Mouse (Mus musculus): ENCODE measurements around the gene Lrp5.

Lrp5 gene

DNA sequence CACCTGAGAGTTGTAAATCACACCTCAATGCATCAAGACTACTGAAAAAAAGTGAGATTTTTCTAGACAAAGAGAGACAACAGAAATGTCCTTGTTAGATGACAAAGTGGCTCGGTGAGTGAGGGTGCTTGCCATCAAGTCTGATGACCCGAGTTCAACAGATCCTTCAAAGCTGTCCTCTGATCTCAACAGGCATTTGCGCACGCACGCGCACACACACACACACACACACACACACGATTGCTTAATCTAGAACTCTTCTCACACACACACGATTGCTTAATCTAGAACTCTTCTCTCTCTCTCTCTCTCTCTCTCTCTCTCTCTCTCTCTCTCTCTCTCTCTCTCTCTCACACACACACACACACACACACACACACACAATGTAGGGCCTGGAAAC is 9.6 kb upstream of the Lrp5 start:
- no peak for DNase-seq (ENCODE audit: extremely low spot score, low read depth, low spot score)

DNA sequence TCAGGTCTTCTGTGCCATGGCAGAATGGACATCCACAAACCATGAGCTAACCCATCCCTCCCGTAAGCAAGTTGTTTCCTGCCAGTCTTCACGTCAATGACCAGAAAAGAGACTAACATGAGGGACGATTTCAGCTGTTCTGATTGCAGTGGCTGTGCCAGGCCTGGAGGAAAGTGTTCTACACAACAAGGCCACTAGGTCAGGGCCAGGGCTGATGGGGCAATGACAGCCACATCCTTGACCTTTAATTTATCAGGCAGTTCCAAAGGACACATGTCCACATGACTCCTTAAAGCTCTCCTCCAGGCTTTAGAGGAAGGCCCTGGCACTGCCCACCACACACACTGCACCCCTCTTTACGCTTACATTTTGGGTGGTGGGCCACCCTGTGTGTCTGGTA is 9.1 kb upstream of the Lrp5 start:
- DNase-seq (ENCODE audit: extremely low spot score, low read depth, low spot score): no peak

DNA sequence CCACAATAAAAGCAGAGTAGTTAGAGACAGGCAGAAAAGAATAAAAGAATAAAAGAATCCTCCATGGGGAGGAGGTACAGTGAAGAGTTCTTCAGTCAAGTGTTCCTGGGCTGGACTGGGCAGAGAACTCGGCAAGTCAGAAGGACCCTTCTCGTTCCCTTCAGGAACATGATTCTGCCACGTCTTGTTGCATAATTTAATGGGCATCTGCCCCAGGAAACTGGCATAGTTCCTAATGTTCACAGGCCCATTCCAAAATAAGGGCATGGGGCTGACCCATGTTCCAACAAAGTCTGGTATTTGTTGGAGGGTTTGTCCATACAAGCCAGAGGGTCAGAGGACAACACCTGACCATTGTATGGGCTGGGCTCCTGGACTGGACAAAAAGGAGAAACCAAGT is 8.6 kb upstream of the Lrp5 start:
- no peak for DNase-seq (ENCODE audit: extremely low spot score, low read depth, low spot score)

DNA sequence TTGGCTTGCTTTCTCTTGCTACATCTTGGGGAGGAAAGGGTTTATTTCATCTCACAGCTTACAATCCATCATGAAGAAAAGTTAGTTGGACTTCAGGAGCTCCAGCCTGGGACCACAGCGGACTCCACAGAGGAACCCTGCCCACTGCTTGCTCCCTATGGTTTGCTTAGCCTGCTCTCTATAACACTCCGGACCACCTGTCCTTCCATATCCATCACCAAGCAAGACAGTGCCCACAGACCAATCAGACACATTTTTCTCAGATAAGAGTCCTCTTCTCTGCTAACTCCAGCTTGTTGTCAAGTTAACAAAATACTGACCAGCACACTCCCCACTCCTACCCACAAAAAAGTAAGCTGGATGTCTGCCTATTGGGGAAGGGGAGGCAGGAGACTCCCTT is 8.1 kb upstream of the Lrp5 start:
- DNase-seq (ENCODE audit: extremely low spot score, low read depth, low spot score): no peak

DNA sequence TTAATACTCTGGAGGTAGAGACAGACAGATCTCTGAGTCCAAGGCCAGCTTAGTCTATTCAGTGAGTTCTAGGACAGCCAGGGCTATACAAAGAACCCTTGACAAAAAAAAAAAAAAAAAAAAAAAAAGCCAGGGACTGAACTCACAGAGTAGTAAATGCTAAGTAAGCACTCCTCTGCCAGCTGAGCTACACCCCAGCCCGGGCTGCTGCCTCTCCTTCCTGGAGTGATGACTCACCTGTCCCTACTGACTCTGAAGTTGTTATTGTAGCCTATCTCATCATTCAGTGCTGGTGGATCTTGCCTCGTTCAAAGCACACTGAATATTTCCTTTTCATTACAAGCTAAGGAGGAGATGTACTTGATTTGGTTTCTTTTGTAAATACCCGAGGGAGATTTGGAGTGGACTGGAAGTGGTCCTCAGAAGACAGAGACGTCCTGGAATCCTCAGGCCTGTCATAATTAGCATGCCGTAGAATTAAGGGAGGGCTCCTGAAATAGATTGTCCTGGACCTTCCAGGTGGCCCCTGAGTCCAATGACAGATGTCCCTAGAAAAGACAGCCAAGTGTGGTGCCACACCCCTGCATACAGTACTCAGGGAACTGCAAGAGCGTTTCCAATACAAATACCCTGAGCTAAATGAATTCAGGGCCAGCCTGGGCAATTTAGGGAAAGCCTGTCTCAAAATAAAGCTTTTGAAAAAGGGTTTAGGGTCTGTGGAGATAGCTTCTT is 6.2 kb upstream of the Lrp5 start:
- no peak for DNase-seq (ENCODE audit: extremely low spot score, low read depth, low spot score)

DNA sequence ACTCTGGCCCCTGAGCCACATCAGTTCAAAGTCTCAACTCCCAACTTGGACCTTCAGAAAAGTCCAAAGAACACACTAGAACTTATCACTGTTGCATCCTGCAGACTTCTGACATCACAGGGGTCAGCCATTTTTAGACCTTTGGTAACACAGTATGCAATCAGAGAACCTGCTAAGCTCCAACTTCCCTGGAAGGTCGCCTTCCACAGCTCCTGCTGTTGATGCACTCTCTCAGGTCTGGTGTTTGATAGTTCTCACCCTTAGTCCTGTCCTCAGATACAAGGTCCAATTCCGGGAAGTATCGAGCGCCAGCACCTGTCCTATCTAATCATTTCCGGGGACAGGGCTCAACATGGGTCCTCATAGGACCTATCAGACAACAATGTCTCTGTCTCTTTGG is 5.0 kb upstream of the Lrp5 start:
- no peak for DNase-seq (ENCODE audit: extremely low spot score, low read depth, low spot score)

DNA sequence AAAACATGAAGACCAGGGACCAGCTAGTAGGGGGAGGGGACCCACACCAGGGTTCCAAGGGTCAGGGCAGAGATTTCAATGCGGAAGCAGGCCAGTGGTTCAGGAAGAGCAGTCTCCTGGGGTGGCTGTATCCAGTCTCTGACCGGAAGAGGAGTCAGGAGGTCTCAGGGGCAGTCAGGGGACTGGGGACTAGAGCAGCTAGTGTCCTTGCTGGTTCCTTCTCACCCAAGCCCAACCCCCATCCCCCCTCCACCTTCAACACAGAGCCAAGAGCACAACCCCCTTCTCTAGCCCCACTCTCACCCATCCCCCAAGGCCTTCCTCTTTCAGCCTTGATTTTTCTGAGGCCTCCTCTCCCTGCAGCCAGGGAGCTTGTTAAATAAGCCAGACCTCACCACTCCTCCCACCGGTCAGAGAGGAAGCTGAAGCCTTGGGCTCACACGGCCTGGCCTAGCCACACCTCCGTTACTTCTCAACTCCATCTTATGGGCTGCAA is 1.4 kb upstream of the Lrp5 start:
- DNase-seq (ENCODE audit: extremely low spot score, low read depth, low spot score): no peak

DNA sequence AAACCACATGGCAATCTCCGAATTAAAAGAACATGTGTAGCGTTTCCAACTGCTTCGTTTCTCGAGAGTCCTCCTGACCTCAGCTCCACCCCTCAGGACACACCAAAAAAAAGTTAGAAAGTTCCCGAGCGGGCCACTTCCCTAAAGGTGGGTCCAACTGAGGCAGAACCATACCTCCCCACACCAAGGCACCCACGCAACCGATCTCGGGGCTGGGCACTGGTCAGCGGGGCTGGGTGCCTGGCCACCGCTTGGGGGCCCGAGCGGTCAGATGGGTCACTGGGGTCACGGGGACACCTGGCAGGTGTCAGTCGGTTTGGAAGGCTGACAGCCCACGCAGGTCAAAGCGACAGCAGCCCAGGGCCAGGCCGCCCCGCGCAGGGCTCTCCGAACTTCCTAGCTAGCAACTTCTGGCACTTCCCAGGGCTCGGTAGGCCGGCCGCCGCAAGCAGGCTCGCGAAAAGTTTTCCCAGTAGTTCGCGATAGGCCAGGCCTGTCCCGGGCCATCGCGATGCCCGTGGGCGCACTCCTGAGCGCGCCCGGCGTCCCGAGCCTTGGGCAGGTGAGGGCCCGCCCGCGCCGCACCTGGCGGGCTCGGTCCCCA is 651 bp downstream of the Lrp5 start:
- no peak for DNase-seq (ENCODE audit: extremely low spot score, low read depth, low spot score)

DNA sequence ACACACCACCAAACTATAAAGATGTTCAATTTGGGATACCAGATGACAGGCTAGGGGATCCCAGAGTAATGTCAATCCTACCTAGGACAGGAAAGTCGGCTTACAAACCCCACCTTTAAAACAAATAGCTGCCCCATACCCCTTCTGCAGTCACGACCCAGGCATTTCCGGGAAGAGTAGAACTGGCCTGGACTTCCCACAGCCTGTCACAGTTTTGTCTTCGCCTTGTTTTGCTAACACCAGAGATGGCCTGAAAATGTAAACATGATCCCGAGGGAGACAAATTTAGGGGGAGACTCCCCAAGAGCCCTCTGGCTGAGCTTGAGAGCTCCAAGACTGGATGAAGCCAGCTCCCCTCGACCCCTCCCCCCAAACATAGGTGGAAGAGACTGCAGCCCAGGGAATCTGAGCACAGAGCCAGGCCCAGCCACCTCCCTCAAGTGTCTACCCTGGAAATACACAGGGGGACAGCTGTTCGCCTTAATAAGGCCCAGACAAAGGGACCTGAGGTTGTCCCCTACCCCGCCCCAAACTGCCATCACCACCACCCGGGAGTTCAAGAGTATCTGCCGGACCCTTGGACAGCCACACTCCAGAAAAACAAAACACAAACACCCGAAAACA is 1.3 kb downstream of the Lrp5 start:
- no peak for DNase-seq (ENCODE audit: extremely low spot score, low read depth, low spot score)

DNA sequence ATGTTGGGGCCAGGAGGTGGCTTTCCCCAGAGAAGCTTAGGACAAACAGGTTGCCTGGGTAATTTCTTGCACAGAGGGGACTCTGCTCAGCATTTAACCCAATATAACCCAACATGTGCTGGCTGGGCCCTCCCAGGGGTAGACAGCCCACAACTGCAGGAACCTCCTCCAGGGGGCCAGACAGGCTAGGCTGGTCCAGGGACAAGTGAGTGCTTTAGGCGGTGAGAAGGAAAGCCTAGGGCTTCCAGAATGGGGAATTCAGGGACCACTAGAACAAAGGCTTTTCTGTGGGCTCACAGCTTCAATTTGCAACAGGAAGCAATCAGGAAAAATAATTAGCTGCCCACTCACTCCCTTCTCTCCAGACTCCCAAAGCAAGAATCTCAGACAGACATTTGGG is 1.9 kb downstream of the Lrp5 start:
- DNase-seq (ENCODE audit: extremely low spot score, low read depth, low spot score): no peak

DNA sequence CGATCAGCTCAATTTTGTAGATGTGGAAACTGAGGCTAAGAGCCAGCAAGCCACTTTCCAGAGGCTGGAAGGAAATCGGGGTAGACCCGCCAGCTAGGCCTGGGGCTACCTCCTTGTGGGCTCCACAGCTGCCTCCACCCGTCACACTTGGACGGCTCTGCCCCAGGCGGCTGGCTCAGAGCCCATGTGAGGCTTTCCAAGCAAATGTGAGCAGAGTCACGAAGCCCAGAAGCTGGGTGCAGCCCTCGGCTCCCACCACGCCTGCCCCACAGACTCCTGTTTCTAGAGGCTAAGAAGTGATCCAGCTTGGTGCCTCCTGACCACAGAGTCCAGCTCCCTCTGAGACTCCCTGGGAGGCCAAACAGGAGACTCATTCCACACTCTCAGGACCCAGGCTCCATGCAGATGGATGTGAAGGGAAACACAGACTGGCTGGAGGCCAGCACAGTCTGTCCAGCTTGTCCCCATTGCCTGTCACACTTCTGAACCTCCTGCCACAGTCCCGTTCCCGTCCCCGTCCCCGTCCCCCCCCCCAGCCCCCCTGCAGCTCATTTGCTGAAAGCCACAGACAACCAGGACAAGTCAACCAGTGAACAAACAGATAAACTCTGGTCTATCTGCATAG is 4.9 kb downstream of the Lrp5 start:
- DNase-seq (ENCODE audit: extremely low spot score, low read depth, low spot score): no peak

DNA sequence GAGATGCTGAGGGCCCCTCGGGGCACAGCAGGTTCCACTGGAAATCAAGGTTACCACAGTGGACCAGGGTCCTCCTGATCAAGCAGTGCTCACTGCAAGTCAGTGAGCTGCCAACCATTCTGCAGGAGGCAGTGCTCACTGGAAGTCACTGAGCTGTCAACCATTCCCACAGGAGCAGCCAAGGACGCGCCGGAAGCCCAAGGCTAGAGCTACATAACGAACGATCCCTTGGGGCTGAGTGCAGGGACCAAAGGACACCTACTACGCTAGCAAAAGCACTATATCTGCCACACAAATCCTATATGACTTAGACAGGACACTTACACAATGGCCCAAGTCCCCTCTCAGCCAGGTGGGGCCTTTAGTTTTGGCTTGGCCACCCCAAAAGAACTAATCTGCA is 5.6 kb downstream of the Lrp5 start:
- DNase-seq (ENCODE audit: extremely low spot score, low read depth, low spot score): no peak

DNA sequence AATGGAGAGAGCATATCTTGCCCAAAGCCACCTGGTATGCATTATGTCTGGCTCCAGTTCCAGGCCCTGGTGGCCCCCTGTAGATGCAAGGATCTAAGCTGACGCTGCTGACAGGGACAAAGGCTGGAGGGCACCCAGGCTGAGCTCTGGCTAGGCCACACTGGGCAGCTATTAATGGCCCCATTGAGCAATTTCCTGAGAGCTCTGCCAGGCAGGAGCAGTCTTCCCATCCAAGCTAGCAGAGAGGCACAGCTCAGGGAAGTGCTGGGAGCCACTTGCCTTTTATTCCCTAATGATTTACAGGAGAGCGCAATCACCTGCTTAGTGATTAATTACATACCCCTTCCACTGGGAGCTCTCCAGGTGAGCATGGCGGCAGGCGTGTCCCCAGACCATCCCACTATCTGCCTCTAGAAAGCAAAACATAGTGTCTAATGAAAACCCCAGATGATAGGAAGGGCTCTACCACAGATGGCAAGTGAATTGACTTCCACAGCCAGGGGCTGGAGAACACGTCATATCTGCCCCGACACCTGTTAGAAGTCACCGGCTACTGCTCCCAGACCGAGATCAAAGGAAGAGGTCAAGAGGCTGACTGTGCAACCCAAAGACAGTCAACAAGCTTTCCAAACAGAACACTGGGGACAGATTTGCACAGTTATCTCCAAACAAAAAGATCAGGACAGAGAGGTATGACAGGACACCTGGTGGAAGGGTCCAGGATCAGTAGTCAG is 12.1 kb downstream of the Lrp5 start:
- no peak for DNase-seq (ENCODE audit: extremely low spot score, low read depth, low spot score)

DNA sequence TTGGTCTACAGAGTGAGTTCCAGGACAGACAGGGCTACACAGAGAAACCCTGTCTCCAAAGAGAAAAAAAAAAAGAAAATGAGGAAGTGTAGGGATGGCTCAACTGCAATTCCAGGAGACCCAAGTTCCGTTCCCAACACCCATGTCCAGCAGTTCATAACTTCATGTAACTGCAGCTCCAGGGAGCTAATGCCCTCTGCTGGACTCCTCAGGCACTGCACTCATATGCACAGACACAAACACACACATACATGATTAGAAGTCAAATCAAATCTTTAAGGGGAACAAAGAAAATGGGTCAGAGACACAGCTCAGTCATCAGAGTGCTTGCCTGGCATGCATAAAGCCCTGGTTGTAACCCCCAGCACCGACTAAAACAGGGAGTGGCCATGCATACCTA is 13.2 kb downstream of the Lrp5 start:
- no peak for DNase-seq (ENCODE audit: extremely low spot score, low read depth, low spot score)

DNA sequence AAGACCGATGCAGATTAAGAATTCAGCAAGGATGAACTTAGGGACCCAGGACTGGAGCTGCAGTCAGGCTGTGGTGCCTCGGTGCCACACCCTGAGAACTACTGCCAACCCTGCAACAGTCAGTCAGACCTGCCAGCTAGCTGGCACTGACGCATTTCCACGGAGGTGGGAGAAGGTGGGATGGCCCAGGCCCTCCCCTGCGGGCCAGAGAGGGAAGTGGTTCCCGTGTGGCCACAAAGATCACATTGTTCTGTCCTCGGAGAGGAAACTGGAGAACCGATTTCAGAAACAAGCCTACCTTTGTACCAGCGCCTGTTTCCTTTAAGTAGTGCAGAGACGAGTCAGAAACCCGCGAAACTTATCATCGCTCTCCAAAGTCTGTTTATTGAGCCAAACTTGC is 17.3 kb downstream of the Lrp5 start:
- DNase-seq (ENCODE audit: extremely low spot score, low read depth, low spot score): no peak

DNA sequence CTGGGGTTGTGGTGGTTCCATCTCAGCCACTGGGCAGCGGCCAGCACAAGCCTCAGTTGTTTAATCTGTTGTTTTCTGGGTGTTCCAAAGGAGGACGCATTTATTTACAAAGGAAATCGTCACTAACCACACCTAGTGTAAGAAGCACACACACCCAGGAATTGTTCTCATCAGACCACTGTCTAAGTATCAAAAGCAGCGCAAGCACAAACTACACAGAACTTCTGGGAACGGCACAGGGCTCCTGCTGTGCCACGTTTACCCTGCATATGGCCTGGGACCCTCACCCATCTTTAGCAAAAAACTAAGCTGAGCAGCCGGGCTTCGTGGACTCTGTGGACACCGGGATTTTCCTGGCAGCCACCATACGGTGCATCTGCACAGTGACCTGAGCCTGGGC is 17.8 kb downstream of the Lrp5 start:
- DNase-seq (ENCODE audit: extremely low spot score, low read depth, low spot score): no peak

DNA sequence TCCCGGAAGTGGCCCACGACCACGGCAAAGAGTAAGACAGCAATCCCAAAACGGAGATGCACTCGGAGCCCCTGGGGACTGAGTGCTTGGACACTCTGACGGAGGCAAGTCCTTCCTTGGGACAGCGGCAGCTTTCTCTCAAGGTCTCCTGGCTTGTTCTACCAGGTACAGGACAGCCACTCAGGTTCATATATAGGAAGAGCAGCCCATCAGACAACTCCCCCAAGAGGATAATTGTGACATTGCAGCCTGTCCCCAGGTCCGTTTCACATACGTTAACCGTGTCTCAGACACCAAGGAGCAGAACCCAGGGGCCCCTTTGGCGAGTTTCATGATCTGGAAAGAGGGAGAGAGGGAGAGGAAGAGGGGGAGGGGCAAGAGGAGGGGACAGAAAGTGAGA is 18.4 kb downstream of the Lrp5 start:
- DNase-seq (ENCODE audit: extremely low spot score, low read depth, low spot score): no peak

DNA sequence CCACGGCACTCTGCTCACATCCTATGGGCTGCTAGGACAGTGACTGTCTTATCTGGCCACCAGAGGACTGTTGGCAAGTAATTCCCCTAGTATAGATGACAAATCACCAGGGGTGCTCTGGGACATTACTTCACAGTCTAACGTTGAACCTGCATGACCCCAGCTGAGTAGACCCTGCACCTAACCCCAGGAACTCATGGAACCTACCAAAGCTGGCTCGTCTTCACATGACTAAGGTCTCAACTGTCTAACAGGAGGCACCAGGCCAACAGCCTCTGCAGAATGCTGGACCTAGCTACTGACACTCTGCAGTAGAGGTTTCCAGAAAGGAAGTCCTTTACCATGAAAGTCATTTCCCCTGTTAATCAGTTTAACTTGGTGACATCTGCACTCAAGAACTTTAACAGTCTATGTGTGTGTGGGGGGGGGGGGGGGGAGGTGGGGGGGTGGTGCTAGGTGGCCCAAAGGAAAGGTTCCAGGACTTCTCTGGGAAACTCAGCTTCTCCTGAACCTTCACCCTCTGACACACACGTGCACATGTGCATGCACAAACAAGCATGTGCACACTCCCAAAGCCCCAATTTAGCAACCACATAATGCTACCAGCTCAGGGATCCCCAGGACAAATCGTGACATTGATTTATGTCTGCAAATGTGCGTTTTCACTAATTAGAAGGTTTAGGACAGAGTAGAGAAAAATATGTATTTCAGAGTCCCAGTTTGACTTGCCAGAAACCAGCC is 19.0 kb downstream of the Lrp5 start:
- DNase-seq (ENCODE audit: extremely low spot score, low read depth, low spot score): no peak

DNA sequence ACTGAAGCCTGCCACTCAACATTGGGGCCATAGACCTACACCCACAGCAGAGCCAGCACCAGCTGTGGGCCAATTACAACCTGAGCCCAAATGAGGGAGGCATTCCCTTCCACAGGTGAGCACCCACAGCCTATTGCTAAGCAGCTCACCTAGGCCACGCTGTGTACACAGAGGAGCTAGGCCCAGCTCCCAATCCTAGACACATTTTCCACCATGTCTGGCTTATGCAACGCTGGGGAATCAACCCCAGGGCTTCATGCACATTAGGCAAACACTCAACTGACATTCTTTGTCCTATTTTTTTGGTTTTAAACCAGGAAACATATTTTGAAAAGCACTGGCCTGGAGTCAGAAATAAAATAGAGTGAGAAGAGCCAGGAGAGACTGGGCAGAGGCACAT is 19.7 kb downstream of the Lrp5 start:
- no peak for DNase-seq (ENCODE audit: extremely low spot score, low read depth, low spot score)

DNA sequence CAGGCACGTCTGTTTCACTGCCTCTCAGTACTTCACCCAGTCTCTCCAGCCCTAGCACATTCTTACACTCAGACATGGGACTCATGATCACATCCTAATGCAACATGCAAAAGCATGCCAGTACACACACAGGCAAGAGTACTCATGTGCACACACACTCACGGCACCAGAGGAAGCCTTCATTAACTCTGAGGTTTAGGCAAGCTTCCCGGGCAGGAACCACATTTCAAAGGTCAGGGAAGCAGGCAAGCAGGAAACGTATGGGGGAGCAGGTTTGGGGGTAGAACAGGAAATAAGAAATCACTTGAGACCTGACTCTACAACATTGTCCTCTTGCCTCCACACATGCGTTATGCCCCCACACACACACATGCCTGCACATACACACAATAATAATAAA is 20.9 kb downstream of the Lrp5 start:
- DNase-seq (ENCODE audit: extremely low spot score, low read depth, low spot score): no peak

DNA sequence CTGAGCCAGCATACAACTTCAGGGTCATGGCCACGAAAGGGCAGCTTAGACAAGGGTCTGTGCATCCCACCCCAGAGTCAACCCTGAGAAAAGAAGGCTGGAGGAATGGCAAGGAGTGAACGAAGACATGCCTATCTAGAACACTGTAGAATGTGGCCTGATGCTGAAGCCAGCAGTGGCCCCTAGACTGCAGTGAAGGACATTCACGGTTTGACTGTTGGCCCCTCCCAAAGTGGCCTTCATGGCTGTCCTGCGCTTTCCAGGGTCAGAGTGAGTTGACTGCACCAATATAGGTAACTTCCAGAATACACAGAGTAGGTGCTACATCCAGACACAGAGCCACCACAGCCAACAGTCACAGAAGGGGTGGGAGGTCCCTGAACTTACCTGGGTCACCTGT is 28.4 kb downstream of the Lrp5 start:
- no peak for DNase-seq (ENCODE audit: extremely low spot score, low read depth, low spot score)

Measured in hindlimb bud, embryonic 11.5 days (tissue).